Mouse (Mus musculus): Measurements from ENCODE around the gene Slc16a13.
"Not testable (repeated sequence)": the region's sequence is repeated elsewhere in the genome, so short reads cannot be mapped to it uniquely, and the experiment has no call there.

- not testable (repeated sequence) for TF ChIP-seq CTCF (IDR thresholded peaks at IDR 0.05; ENCODE audit: borderline replicate concordance, control insufficient read depth, extremely low read depth, insufficient read depth, low read length, poor library complexity); POLR2A (IDR thresholded peaks at IDR 0.05; ENCODE audit: control insufficient read depth, extremely low read depth, insufficient read depth, low read length, poor library complexity)
These were observed 51.4 kb downstream of the Slc16a13 start for GRCm38 (mm10) chr11:70169471-70169870.

Measured in thymus, adult 2 months (tissue).